Mouse (Mus musculus) intestine, embryonic 16.5 days (tissue): ENCODE data around the gene Mid1. TPM values are rescaled to one million over a fixed set of nuclear protein-coding genes. Genes with fewer than 3 reads are reported as not detected.

ENCODE experiments used
- ATAC-seq: fragments of 200-750 bp; cut with Nextera tagmentation; 2 replicates; pipeline ENCODE4 v1.8.0; 2017; ENCODE audit warnings: moderate TSS enrichment, moderate library complexity
- H3K27ac ChIP-seq: fragments of 300-500 bp; sonication (generic); 2 replicates; pipeline ENCODE4 v1.5.1; 2014; ENCODE audit warnings: mild to moderate bottlenecking, low read length
- H3K27me3 ChIP-seq: fragments of 300-500 bp; sonication (generic); replicated peaks from 2 replicates; pipeline ENCODE4 v1.6.1; 2014; ENCODE audit warnings: low read length, control low read depth, mixed read lengths; ENCODE audit not compliant: control insufficient read depth, insufficient read depth
- H3K36me3 ChIP-seq: fragments of 300-500 bp; sonication (generic); 2 replicates; pipeline ENCODE4 v1.6.1; 2014; ENCODE audit warnings: low read length, control low read depth; ENCODE audit not compliant: control insufficient read depth, insufficient read depth
- H3K4me1 ChIP-seq: fragments of 300-500 bp; sonication (generic); 2 replicates; pipeline ENCODE4 v1.6.1; 2014; ENCODE audit warnings: low read length, control low read depth, mixed read lengths; ENCODE audit not compliant: control insufficient read depth, insufficient read depth
- H3K4me2 ChIP-seq: fragments of 300-500 bp; sonication (generic); 2 replicates; pipeline ENCODE4 v1.6.1; 2014; ENCODE audit warnings: low read depth, low read length, control low read depth
- H3K4me3 ChIP-seq: fragments of 300-500 bp; sonication (generic); 2 replicates; pipeline ENCODE4 v1.5.1; 2014; ENCODE audit warnings: mild to moderate bottlenecking, low read length
- H3K9ac ChIP-seq: fragments of 300-500 bp; sonication (generic); 2 replicates; pipeline ENCODE4 v1.6.1; 2014; ENCODE audit warnings: low read depth, low read length
- H3K9me3 ChIP-seq: fragments of 300-500 bp; sonication (generic); 2 replicates; pipeline ENCODE4 v1.6.1; 2016; ENCODE audit warnings: low read length, control low read depth; ENCODE audit not compliant: control insufficient read depth
- WGBS: fragments of 180-500 bp; shearing (Covaris S2); extraction: QIAGEN DNeasy Blood & Tissue Kit; methylation state at CpG from one replicate; pipeline ENCODE4 v1.1.7; 2014; 5-methylcytosine and 5-hydroxymethylcytosine counted together
- polyA plus RNA-seq: library from polyadenylated mRNA; unstranded; fragments of >200 nt; fragmentation: Nextera tagmentation; extraction: Ambion mirVana; gene quantifications from 2 replicates; pipeline ENCODE4 v1.2.1, GENCODE M21; 2015

Gene Mid1
- polyA plus RNA-seq, 1 experiment from 2014 or later: 3.5 TPM

GRCm38 (mm10) chrX:169837947-169838649 lies 153.1 kb downstream of the Mid1 start:
- Histone ChIP-seq H3K36me3 (no peaks in the 10 kb centered on the region), H3K4me2 (no peak overlapping the region), H3K4me1 (no peaks in the 10 kb centered on the region), H3K27ac (no peak overlapping the region), H3K9ac (no peak overlapping the region), H3K27me3 (no peaks in the 10 kb centered on the region), H3K4me3 (no peak overlapping the region), H3K9me3 (no peaks in the 10 kb centered on the region)
- ATAC-seq: no peak
- 68% methylated on average over 5 of the region's 5 CpGs for WGBS

- no peaks in the 10 kb centered on the region for H3K27me3 ChIP-seq
These were observed 153.6 kb downstream of the Mid1 start for GRCm38 (mm10) chrX:169838650-169838971.

GRCm38 (mm10) chrX:169843267-169843666 lies 158.3 kb downstream of the Mid1 start:
- no peak for ATAC-seq

More at GRCm38 (mm10) chrX:169838650-169838971, 153.6 kb downstream of the Mid1 start:
- Histone ChIP-seq H3K9me3 (no peaks in the 10 kb centered on the region), H3K9ac (no peak overlapping the region), H3K27ac (no peak overlapping the region), H3K36me3 (no peaks in the 10 kb centered on the region), H3K4me1 (no peaks in the 10 kb centered on the region), H3K4me2 (no peak overlapping the region), H3K4me3 (no peak overlapping the region)
- WGBS: 91% methylated on average over 2 of the region's 2 CpGs
- ATAC-seq: no peak

GRCm38 (mm10) chrX:169844150-169844772 lies 159.3 kb downstream of the Mid1 start:
- 58% methylated on average over 5 of the region's 5 CpGs for WGBS
- no peak overlapping the region for H3K27ac ChIP-seq
- H3K36me3 ChIP-seq: no peaks in the 10 kb centered on the region
- H3K4me2 ChIP-seq: no peak overlapping the region
- no peak overlapping the region for H3K9ac ChIP-seq
- H3K27me3 ChIP-seq: peaks cover 6% of the 10 kb centered on the region; the same call in 1 of the 2 replicates
- ATAC-seq: no peak
- H3K4me1 ChIP-seq: no peaks in the 10 kb centered on the region
- H3K4me3 ChIP-seq: no peak overlapping the region
- H3K9me3 ChIP-seq: no peaks in the 10 kb centered on the region

More at GRCm38 (mm10) chrX:169843267-169843666, 158.3 kb downstream of the Mid1 start:
- no peaks in the 10 kb centered on the region for H3K9me3 ChIP-seq
- 70% methylated on average over 1 of the region's 1 CpGs for WGBS
- no peaks in the 10 kb centered on the region for H3K4me1 ChIP-seq
- no peak overlapping the region for H3K27ac ChIP-seq
- H3K4me2 ChIP-seq: no peak overlapping the region
- no peak overlapping the region for H3K4me3 ChIP-seq
- H3K9ac ChIP-seq: no peak overlapping the region
- no peaks in the 10 kb centered on the region for H3K36me3 ChIP-seq
- H3K27me3 ChIP-seq: peaks cover 6% of the 10 kb centered on the region; the same call in 1 of the 2 replicates

- Histone ChIP-seq H3K27me3 (peaks cover 6% of the 10 kb centered on the region; the same call in 1 of the 2 replicates), H3K4me1 (no peaks in the 10 kb centered on the region), H3K9ac (no peak overlapping the region), H3K27ac (no peak overlapping the region), H3K36me3 (no peaks in the 10 kb centered on the region), H3K9me3 (no peaks in the 10 kb centered on the region), H3K4me2 (no peak overlapping the region), H3K4me3 (no peak overlapping the region)
- no peak for ATAC-seq
- 61% methylated on average over 3 of the region's 3 CpGs for WGBS
These were observed 161.2 kb downstream of the Mid1 start for GRCm38 (mm10) chrX:169846187-169846586.

- no peaks in the 10 kb centered on the region for H3K36me3 ChIP-seq
- H3K4me3 ChIP-seq: no peak overlapping the region
- H3K27ac ChIP-seq: no peak overlapping the region
- no peak overlapping the region for H3K4me2 ChIP-seq
- ATAC-seq: no peak
- 36% methylated on average over 2 of the region's 2 CpGs for WGBS
- no peak overlapping the region for H3K9ac ChIP-seq
- H3K4me1 ChIP-seq: no peaks in the 10 kb centered on the region
- H3K9me3 ChIP-seq: no peaks in the 10 kb centered on the region
- no peaks in the 10 kb centered on the region; the same call in 1 of the 2 replicates for H3K27me3 ChIP-seq
These were observed 176.3 kb downstream of the Mid1 start for GRCm38 (mm10) chrX:169861194-169861720.

GRCm38 (mm10) chrX:169862440-169862839 lies 177.4 kb downstream of the Mid1 start:
- Histone ChIP-seq H3K4me1 (no peaks in the 10 kb centered on the region), H3K27me3 (no peaks in the 10 kb centered on the region; the same call in 1 of the 2 replicates), H3K9ac (no peak overlapping the region), H3K27ac (no peak overlapping the region), H3K4me3 (no peak overlapping the region), H3K4me2 (no peak overlapping the region), H3K9me3 (no peaks in the 10 kb centered on the region), H3K36me3 (no peaks in the 10 kb centered on the region)
- ATAC-seq: no peak

GRCm38 (mm10) chrX:169862848-169863247 lies 177.8 kb downstream of the Mid1 start:
- no peaks in the 10 kb centered on the region for H3K36me3 ChIP-seq
- no peak overlapping the region for H3K4me2 ChIP-seq
- H3K4me1 ChIP-seq: no peaks in the 10 kb centered on the region
- no peak overlapping the region for H3K9ac ChIP-seq
- no peak overlapping the region for H3K27ac ChIP-seq
- no peak overlapping the region for H3K4me3 ChIP-seq
- no peaks in the 10 kb centered on the region; the same call in 1 of the 2 replicates for H3K27me3 ChIP-seq
- no peak for ATAC-seq
- no peaks in the 10 kb centered on the region for H3K9me3 ChIP-seq
- 48% methylated on average over 1 of the region's 1 CpGs for WGBS

- H3K9me3 ChIP-seq: no peaks in the 10 kb centered on the region
- no peaks in the 10 kb centered on the region for H3K4me1 ChIP-seq
- no peak overlapping the region for H3K9ac ChIP-seq
- no peak for ATAC-seq
- no peaks in the 10 kb centered on the region for H3K36me3 ChIP-seq
- no peak overlapping the region for H3K4me2 ChIP-seq
- H3K27ac ChIP-seq: no peak overlapping the region
- no peaks in the 10 kb centered on the region; the same call in 1 of the 2 replicates for H3K27me3 ChIP-seq
- H3K4me3 ChIP-seq: no peak overlapping the region
- WGBS: 32% methylated on average over 1 of the region's 1 CpGs
These were observed 178.8 kb downstream of the Mid1 start for GRCm38 (mm10) chrX:169863841-169864240.
